Mouse (Mus musculus): ENCODE measurements around the gene Ephb1. TPM values are rescaled to one million over a fixed set of nuclear protein-coding genes. Genes with fewer than 3 reads are reported as not detected.

Gene Ephb1
- polyA plus RNA-seq, 1 experiment: 2.7 TPM

DNA sequence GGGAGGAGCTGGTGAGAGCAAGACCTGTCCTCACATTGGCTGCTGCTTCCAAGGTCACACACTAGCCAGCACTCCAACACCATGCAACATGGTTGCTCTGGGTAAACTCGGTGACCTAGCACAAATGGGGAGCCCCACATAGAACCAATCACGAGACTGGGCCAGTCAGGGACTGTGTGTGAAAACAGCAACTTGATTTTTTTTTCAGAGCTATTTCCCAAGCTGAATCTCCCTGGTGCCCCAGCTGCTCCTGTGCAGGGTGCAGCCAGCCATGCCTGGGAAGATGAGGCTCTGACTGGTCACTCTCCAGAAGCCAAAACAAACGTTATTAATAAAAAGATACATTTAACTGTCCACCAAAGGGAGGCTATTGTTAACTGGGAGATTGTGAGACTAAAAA, 173.2 kb downstream of the Ephb1 start:
- Histone ChIP-seq H3K4me3 (ENCODE audit: insufficient read depth, low read depth, low read length) (no peak overlapping the region), H3K27me3 (replicated peaks; ENCODE audit: control insufficient read depth, insufficient read depth, low read length) (no peaks in the 10 kb centered on the region), H3K4me1 (ENCODE audit: control insufficient read depth, insufficient read depth, low read length) (no peaks in the 10 kb centered on the region), H3K27ac (ENCODE audit: insufficient read depth, low read depth, low read length) (no peak overlapping the region), H3K36me3 (ENCODE audit: control insufficient read depth, insufficient read depth, low read length) (no peaks in the 10 kb centered on the region)
- TF ChIP-seq CTCF (conservative IDR thresholded peaks at IDR 0.05; ENCODE audit: insufficient read depth, insufficient read length, low read depth, low read length) (no peak), POLR2A (IDR thresholded peaks at IDR 0.05; ENCODE audit: low read depth, low read length) (no peak)
- 29% methylated on average over 3 of the region's 3 CpGs for WGBS
- no peak for DNase-seq

DNA sequence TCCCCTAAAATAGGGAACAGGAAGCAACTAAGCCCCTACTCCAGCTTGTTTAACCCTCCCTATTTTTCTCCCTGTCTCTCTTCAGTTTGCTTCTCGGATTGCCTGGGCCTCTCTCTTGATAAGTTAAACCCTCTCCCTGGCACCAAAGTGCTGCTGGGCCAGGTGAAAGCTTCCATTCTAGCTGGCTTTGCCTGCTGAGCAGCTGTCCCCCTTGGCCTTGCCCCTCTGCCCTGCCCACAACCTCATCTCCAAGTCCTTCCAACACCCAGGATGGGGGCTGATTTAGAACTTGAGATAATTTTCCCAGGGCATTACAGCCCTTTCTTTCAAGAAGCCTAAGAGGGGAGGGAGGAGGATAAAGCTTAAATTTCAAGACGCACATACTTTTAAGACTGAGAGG, 174.0 kb downstream of the Ephb1 start:
- no peaks in the 10 kb centered on the region for H3K4me1 ChIP-seq (ENCODE audit: control insufficient read depth, insufficient read depth, low read length)
- no peak overlapping the region for H3K4me3 ChIP-seq (ENCODE audit: insufficient read depth, low read depth, low read length)
- WGBS: 81% methylated on average over 2 of the region's 2 CpGs

DNA sequence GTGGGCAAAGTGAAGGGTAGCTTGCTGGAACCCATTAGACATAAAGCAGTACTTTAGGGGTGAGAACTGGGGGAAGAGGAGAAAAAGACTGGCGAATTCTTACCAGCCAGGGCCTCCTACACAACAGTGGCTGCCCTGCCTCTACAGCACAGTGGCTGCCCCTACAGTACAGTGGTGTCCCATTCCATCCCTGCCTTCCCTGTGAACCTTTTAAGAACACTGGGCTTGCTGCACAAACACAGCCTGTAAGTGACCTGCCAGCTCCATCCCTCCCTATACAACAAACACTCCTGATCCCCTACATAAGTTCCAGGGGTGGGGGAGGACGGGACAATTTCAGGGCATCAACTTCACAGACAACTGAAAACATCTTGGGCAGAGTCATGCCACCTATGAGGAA, 174.4 kb downstream of the Ephb1 start:
- no peaks in the 10 kb centered on the region for H3K36me3 ChIP-seq (ENCODE audit: control insufficient read depth, insufficient read depth, low read length)
- TF ChIP-seq CTCF (conservative IDR thresholded peaks at IDR 0.05; ENCODE audit: insufficient read depth, insufficient read length, low read depth, low read length) (no peak), POLR2A (IDR thresholded peaks at IDR 0.05; ENCODE audit: low read depth, low read length) (no peak)
- H3K27ac ChIP-seq (ENCODE audit: insufficient read depth, low read depth, low read length): no peak overlapping the region
- no peaks in the 10 kb centered on the region for H3K4me1 ChIP-seq (ENCODE audit: control insufficient read depth, insufficient read depth, low read length)
- WGBS: 67% methylated on average over 2 of the region's 2 CpGs
- H3K4me3 ChIP-seq (ENCODE audit: insufficient read depth, low read depth, low read length): no peak overlapping the region
- H3K27me3 ChIP-seq (replicated peaks; ENCODE audit: control insufficient read depth, insufficient read depth, low read length): no peaks in the 10 kb centered on the region
- DNase-seq: no peak

More for the DNA sequence above, 174.0 kb downstream of the Ephb1 start:
- no peak overlapping the region for H3K27ac ChIP-seq (ENCODE audit: insufficient read depth, low read depth, low read length)
- DNase-seq: no peak
- H3K27me3 ChIP-seq (replicated peaks; ENCODE audit: control insufficient read depth, insufficient read depth, low read length): no peaks in the 10 kb centered on the region
- TF ChIP-seq CTCF (conservative IDR thresholded peaks at IDR 0.05; ENCODE audit: insufficient read depth, insufficient read length, low read depth, low read length) (no peak), POLR2A (IDR thresholded peaks at IDR 0.05; ENCODE audit: low read depth, low read length) (no peak)
- no peaks in the 10 kb centered on the region for H3K36me3 ChIP-seq (ENCODE audit: control insufficient read depth, insufficient read depth, low read length)

DNA sequence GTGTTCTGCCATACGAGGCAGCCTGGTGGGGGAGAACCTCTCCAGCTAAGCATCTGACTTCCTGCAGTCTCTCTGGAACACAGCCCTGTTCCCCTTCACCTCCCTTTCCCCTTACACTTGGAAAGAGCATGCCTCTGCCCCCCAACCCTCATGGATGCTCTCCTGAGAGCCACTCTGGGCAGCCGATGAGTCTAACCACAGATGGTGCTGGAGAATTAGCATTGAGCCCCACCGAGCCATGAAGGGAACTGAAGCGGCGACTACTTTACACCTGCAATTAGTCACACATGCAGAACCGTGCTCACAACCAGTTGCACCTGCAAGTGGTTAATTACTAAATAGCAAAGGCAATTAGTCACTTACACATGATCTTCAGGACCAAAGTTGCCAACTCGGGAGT, 184.8 kb downstream of the Ephb1 start:
- no peak for TF ChIP-seq CTCF (conservative IDR thresholded peaks at IDR 0.05; ENCODE audit: insufficient read depth, insufficient read length, low read depth, low read length)
- TF ChIP-seq POLR2A (IDR thresholded peaks at IDR 0.05; ENCODE audit: low read depth, low read length): no peak
- no peaks in the 10 kb centered on the region for H3K27me3 ChIP-seq (replicated peaks; ENCODE audit: control insufficient read depth, insufficient read depth, low read length)
- WGBS: 53% methylated on average over 7 of the region's 7 CpGs

DNA sequence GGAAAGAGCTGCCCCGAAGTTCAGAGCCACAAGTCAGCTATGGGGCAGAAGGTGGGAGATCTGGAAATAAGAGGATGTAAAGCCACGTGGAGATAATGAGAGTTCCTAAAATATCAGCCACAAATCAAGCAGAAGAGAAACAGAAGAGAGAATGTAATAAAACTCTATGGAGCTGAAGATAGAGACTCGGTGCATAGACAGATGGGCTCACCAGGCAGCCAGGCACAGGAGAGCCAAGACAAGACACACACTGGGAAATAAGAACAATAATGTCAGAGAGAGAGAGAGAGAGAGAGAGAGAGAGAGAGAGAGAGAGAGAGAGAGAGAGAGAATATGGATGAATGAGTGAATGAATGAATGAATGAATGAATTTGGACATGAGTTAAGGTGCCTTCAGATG, 198.6 kb downstream of the Ephb1 start:
- 41% methylated on average over 3 of the region's 3 CpGs for WGBS
- TF ChIP-seq CTCF (conservative IDR thresholded peaks at IDR 0.05; ENCODE audit: insufficient read depth, insufficient read length, low read depth, low read length): no peak
- TF ChIP-seq POLR2A (IDR thresholded peaks at IDR 0.05; ENCODE audit: low read depth, low read length): no peak
- no peak overlapping the region for H3K27ac ChIP-seq (ENCODE audit: insufficient read depth, low read depth, low read length)
- H3K27me3 ChIP-seq (replicated peaks; ENCODE audit: control insufficient read depth, insufficient read depth, low read length): no peaks in the 10 kb centered on the region
- H3K36me3 ChIP-seq (ENCODE audit: control insufficient read depth, insufficient read depth, low read length): no peaks in the 10 kb centered on the region
- H3K4me1 ChIP-seq (ENCODE audit: control insufficient read depth, insufficient read depth, low read length): no peaks in the 10 kb centered on the region
- DNase-seq: no peak
- H3K4me3 ChIP-seq (ENCODE audit: insufficient read depth, low read depth, low read length): no peak overlapping the region

More for the DNA sequence above, 184.8 kb downstream of the Ephb1 start:
- Histone ChIP-seq H3K36me3 (ENCODE audit: control insufficient read depth, insufficient read depth, low read length) (no peaks in the 10 kb centered on the region), H3K4me1 (ENCODE audit: control insufficient read depth, insufficient read depth, low read length) (no peaks in the 10 kb centered on the region), H3K27ac (ENCODE audit: insufficient read depth, low read depth, low read length) (no peak overlapping the region), H3K4me3 (ENCODE audit: insufficient read depth, low read depth, low read length) (no peak overlapping the region)
- no peak for DNase-seq

DNA sequence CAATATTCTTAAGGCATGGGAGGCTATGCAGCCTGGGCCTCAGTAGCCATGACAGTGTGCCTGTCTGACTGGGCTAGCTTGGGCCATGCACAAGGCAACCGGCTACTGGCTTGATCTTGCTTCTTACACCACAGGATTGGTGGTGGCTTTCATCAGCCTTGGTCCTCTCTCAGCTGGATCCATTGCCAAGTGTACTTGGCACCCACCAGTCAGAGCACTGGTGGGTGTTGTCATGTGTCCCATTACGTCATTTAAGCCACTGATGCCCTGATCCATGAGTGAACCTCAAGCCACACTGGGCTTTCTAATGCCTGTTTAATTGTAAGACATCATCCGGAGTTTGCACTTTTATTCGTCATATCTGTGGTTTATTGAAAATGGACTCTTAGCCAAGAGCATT, 215.3 kb downstream of the Ephb1 start:
- WGBS: 94% methylated on average over 4 of the region's 4 CpGs
- Histone ChIP-seq H3K4me1 (ENCODE audit: control insufficient read depth, insufficient read depth, low read length) (no peaks in the 10 kb centered on the region), H3K27ac (ENCODE audit: insufficient read depth, low read depth, low read length) (no peak overlapping the region), H3K27me3 (replicated peaks; ENCODE audit: control insufficient read depth, insufficient read depth, low read length) (no peaks in the 10 kb centered on the region), H3K4me3 (ENCODE audit: insufficient read depth, low read depth, low read length) (no peak overlapping the region), H3K36me3 (ENCODE audit: control insufficient read depth, insufficient read depth, low read length) (no peaks in the 10 kb centered on the region)
- no peak for DNase-seq
- TF ChIP-seq POLR2A (IDR thresholded peaks at IDR 0.05; ENCODE audit: low read depth, low read length) (no peak), CTCF (conservative IDR thresholded peaks at IDR 0.05; ENCODE audit: insufficient read depth, insufficient read length, low read depth, low read length) (no peak)

DNA sequence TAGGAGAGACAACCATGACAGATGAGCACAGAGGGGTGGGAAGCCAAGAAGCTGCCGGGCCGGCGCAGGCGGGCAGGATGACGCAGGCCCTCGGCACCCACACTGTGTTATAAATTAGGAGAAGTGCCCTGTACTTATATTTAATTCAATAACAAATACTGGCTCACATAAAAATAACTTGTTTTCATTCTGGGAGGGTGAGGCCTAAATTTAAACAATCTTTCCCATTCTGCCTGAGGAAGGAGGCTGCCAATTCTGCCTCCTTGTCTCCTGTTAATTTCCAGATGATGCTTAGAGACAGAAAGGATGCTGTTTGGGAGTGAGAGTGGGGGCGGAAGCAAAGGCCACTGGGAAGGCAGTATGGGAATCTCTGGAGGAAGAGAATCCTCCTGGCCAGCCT, 215.8 kb downstream of the Ephb1 start:
- no peaks in the 10 kb centered on the region for H3K4me1 ChIP-seq (ENCODE audit: control insufficient read depth, insufficient read depth, low read length)
- DNase-seq: no peak
- H3K36me3 ChIP-seq (ENCODE audit: control insufficient read depth, insufficient read depth, low read length): no peaks in the 10 kb centered on the region
- 86% methylated on average over 7 of the region's 7 CpGs for WGBS
- H3K27me3 ChIP-seq (replicated peaks; ENCODE audit: control insufficient read depth, insufficient read depth, low read length): no peaks in the 10 kb centered on the region
- TF ChIP-seq CTCF (conservative IDR thresholded peaks at IDR 0.05; ENCODE audit: insufficient read depth, insufficient read length, low read depth, low read length): no peak
- TF ChIP-seq POLR2A (IDR thresholded peaks at IDR 0.05; ENCODE audit: low read depth, low read length): no peak
- H3K27ac ChIP-seq (ENCODE audit: insufficient read depth, low read depth, low read length): no peak overlapping the region
- H3K4me3 ChIP-seq (ENCODE audit: insufficient read depth, low read depth, low read length): no peak overlapping the region

DNA sequence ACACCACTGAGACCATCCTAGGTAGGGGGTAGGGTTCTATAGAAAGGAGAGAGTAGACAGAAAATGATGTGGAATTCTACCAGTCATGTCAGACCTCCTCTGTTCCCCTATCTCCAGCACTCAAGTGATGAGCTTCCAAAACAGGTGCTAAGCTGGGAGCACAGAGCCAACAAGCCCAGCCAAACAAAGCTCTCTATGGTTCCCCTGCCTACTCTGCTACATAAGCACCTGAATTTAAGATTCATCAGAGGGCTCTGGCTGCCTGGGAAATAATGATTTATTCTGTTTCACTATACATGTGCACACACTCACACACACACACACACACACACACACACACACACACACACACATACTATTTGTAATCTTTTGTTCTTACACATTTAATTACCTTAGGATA, 216.3 kb downstream of the Ephb1 start:
- H3K4me1 ChIP-seq (ENCODE audit: control insufficient read depth, insufficient read depth, low read length): no peaks in the 10 kb centered on the region
- TF ChIP-seq POLR2A (IDR thresholded peaks at IDR 0.05; ENCODE audit: low read depth, low read length): no peak
- no peak for TF ChIP-seq CTCF (conservative IDR thresholded peaks at IDR 0.05; ENCODE audit: insufficient read depth, insufficient read length, low read depth, low read length)
- no peaks in the 10 kb centered on the region for H3K27me3 ChIP-seq (replicated peaks; ENCODE audit: control insufficient read depth, insufficient read depth, low read length)
- H3K36me3 ChIP-seq (ENCODE audit: control insufficient read depth, insufficient read depth, low read length): no peaks in the 10 kb centered on the region
- DNase-seq: no peak
- no peak overlapping the region for H3K4me3 ChIP-seq (ENCODE audit: insufficient read depth, low read depth, low read length)
- no peak overlapping the region for H3K27ac ChIP-seq (ENCODE audit: insufficient read depth, low read depth, low read length)
